Mouse (Mus musculus): Measurements from ENCODE around the gene Calr3.

DNA sequence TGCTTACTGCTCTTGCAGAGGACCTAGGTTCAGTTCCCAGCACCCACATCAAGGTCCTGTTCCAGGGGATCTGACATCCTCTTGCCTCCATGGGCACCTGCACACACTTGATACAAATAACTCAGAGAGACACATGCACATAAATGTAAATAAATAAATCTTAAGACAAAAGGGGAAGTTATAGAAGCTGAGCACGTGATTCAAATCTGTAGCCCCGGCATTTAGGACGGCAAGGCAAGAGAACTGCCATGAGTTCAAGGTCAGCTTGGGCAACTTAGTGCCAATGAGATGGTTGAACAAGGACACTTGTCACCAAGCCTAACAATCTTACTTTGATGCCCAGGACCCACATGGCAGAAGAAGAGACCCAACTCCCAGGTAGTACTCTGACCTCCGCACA is 25.6 kb downstream of the Calr3 start:
- TF ChIP-seq GATA1 (IDR thresholded peaks at IDR 0.05; ENCODE audit: low read depth, low read length) (no peak), POLR2A (IDR thresholded peaks at IDR 0.05; ENCODE audit: control insufficient read depth in 1 of 2, insufficient read depth in 1 of 2, low read depth in 1 of 2, low read length in 2 of 2, poor library complexity in 1 of 2) (no peak), CTCF (IDR thresholded peaks at IDR 0.05 in 2 of 3, conservative IDR thresholded peaks at IDR 0.05 in 1 of 3; ENCODE audit: control insufficient read depth in 1 of 3, insufficient read depth in 1 of 3, low read depth in 2 of 3, low read length in 3 of 3, poor library complexity in 1 of 3, severe bottlenecking in 1 of 3) (no peak), ETS1 (IDR thresholded peaks at IDR 0.05; ENCODE audit: low read depth, low read length) (no peak), TAL1 (IDR thresholded peaks at IDR 0.05; ENCODE audit: low read length) (no peak), USF2 (IDR thresholded peaks at IDR 0.05; ENCODE audit: borderline replicate concordance in 1 of 2, insufficient read depth in 1 of 2, low read depth in 1 of 2, low read length in 2 of 2) (no peak), EP300 (IDR thresholded peaks at IDR 0.05; ENCODE audit: low read depth in 1 of 2, low read length in 2 of 2) (no peak), GABPA (IDR thresholded peaks at IDR 0.05; ENCODE audit: low read depth, low read length) (no peak), ELF1 (IDR thresholded peaks at IDR 0.05; ENCODE audit: low read depth, low read length) (no peak)
